Mouse (Mus musculus) gastrocnemius, adult 18-20 months (tissue): ENCODE results near the gene Magi1. TPM values are rescaled to one million over a fixed set of nuclear protein-coding genes. Genes with fewer than 3 reads are reported as not detected.
A peak's percentile ranks its signal among the peaks of the same experiment; 100 is the strongest.

Experiments
- DNase-seq: peaks from one replicate; pipeline ENCODE4 v3.0.0; 2021; ENCODE audit warnings: low spot score
- total RNA-seq, 2 experiments: library from RNA; stranded (reverse); gene quantifications; 2 replicates each; pipeline ENCODE4 v1.2.3; 2021

The Magi1 gene
- total RNA-seq, 2 experiments from 2014 or later = 2.1 to 2.7 TPM

- DNase-seq = no peak
These were observed 120.8 kb downstream of the Magi1 start for GRCm38 (mm10) chr6:94162918-94163317.

- no peak for DNase-seq
These were observed 124.5 kb downstream of the Magi1 start for GRCm38 (mm10) chr6:94159256-94159655.

GRCm38 (mm10) chr6:94158119-94158848 is 125.4 kb downstream of the Magi1 start:
- no peak for DNase-seq

- no peak for DNase-seq
These were observed 127.7 kb downstream of the Magi1 start for GRCm38 (mm10) chr6:94155996-94156395.

- DNase-seq = no peak
These were observed 128.7 kb downstream of the Magi1 start for GRCm38 (mm10) chr6:94154854-94155601.

GRCm38 (mm10) chr6:94152881-94153280 is 130.8 kb downstream of the Magi1 start:
- no peak for DNase-seq

GRCm38 (mm10) chr6:94150876-94151275 is 132.8 kb downstream of the Magi1 start:
- no peak for DNase-seq

GRCm38 (mm10) chr6:94149800-94150199 is 133.9 kb downstream of the Magi1 start:
- DNase-seq = no peak

GRCm38 (mm10) chr6:94146206-94146493 is 137.6 kb downstream of the Magi1 start:
- no peak for DNase-seq

- peak; percentile 63 for DNase-seq
These were observed 138.1 kb downstream of the Magi1 start for GRCm38 (mm10) chr6:94145430-94146205.

- no peak for DNase-seq
These were observed 141.2 kb downstream of the Magi1 start for GRCm38 (mm10) chr6:94142493-94142892.

- DNase-seq = no peak
These were observed 142.2 kb downstream of the Magi1 start for GRCm38 (mm10) chr6:94141496-94141895.

- DNase-seq = no peak
These were observed 143.7 kb downstream of the Magi1 start for GRCm38 (mm10) chr6:94139952-94140414.

- DNase-seq = no peak
These were observed 147.0 kb downstream of the Magi1 start for GRCm38 (mm10) chr6:94136693-94137092.

- DNase-seq = no peak
These were observed 149.6 kb downstream of the Magi1 start for GRCm38 (mm10) chr6:94134159-94134558.

GRCm38 (mm10) chr6:94131999-94132398 is 151.7 kb downstream of the Magi1 start:
- no peak for DNase-seq

GRCm38 (mm10) chr6:94130389-94130788 is 153.3 kb downstream of the Magi1 start:
- no peak for DNase-seq

GRCm38 (mm10) chr6:94126763-94127162 is 157.0 kb downstream of the Magi1 start:
- DNase-seq = no peak

- DNase-seq = no peak
These were observed 158.6 kb downstream of the Magi1 start for GRCm38 (mm10) chr6:94125144-94125543.

GRCm38 (mm10) chr6:94124279-94124678 is 159.4 kb downstream of the Magi1 start:
- no peak for DNase-seq

GRCm38 (mm10) chr6:94122566-94123150 is 161.1 kb downstream of the Magi1 start:
- no peak for DNase-seq

GRCm38 (mm10) chr6:94121488-94121887 is 162.2 kb downstream of the Magi1 start:
- no peak for DNase-seq
